Mouse (Mus musculus): Measurements from ENCODE around the gene Aarsd1.
"Not testable (repeated sequence)": the region's sequence is repeated elsewhere in the genome, so short reads cannot be mapped to it uniquely, and the experiment has no call there.

Gene Aarsd1

GRCm38 (mm10) chr11:101417101-101417855 is at the start of gene Aarsd1:
Gene Aarsd1 (minus strand): TSS chr11:101417615.
- DNase-seq (ENCODE audit: low spot score in 2 of 2), result peak; percentile 54 to 88

DNA sequence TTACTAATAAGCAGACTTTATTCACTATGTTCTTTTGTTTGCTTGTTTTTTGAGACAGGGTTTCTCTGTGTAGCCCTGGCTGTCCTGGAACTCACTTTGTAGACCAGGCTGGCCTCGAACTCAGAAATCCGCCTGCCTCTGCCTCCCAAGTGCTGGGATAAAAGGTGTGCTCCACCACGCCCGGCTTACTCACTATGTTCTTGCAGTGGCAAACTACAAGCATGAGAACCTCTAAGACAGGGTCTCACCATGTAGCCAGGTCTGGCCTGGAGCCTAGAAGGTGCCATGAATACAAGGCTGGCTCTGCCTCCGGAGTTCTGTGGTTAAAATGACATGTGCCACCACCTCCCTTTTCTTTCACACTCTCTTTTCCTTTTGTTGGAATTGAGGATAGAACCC is 49.1 kb upstream of the Aarsd1 start:
- not testable (repeated sequence) for DNase-seq (ENCODE audit: low spot score in 2 of 2)

GRCm38 (mm10) chr11:101465869-101466551 is 48.6 kb upstream of the Aarsd1 start, which contains the start of gene Vat1:
Gene Vat1 (minus strand): TSS chr11:101466230.
- peak in 1 of 2 experiments; percentile 46 for DNase-seq (ENCODE audit: low spot score in 2 of 2)

DNA sequence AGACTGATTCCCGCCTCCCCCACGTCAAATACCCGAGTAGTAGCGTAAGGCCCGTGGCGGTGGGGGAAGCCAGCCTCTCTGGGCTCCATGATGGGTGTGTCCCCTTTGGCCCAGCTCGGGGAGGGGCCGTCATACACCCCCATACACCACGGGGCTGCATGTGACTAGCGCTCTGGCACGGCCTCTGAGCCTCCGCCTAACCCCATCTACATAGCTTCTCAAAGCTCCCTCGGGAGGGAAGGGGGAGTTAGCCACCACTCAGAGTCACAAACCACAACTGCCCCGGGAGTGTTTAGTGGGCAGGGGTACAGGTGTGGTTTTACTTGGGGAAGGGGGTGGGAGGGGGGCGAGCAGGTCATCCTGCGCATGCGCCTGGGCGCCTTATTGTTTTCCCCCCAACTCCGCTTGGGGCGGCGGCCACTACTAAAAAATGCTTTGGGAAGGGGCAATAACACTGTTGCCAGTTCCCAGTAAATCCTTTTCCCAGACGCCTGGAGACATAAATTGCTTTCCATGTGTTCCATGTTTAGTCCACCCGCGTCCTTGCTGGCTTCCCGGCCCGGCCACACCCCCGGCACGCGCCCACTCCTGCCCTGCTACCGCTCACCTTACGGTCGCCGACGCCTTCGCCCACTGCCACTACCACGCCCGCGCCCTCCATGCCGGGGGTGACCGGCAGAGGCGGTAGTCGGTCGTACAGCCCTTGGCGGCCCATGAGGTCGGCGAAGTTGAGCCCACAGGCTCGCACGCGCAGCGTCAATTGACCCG is 47.9 kb upstream of the Aarsd1 start:
- peak in 1 of 2 experiments; percentile 42 for DNase-seq (ENCODE audit: low spot score in 2 of 2)

GRCm38 (mm10) chr11:101464211-101465100 is 47.0 kb upstream of the Aarsd1 start, which contains the start of gene Rnd2:
Gene Rnd2 (plus strand): TSS chr11:101464999.
- no peak for DNase-seq (ENCODE audit: low spot score in 2 of 2)

GRCm38 (mm10) chr11:101462583-101463440 is 45.4 kb upstream of the Aarsd1 start:
- DNase-seq (ENCODE audit: low spot score in 2 of 2), result no peak

DNA sequence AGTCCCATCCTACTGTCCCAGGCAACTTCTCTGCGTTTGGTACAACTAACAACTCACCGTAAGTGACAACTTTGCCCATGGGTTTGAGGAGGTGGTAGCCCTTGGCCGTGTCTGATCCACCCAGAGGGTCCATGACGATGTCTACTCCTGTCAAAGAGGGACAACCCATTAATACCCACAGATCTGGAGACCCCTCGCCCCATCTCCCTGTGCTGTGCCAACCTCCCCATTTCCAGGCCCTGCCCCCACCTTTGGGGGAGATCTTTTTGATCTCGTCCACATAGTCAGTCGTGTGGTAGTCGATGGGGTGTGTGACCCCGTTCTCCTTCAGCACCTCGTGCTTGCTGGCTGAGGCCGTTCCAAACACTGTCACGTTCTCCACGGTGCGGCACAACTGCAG is 44.7 kb upstream of the Aarsd1 start:
- DNase-seq (ENCODE audit: low spot score in 2 of 2), result no peak

- DNase-seq (ENCODE audit: low spot score in 2 of 2), result no peak
Measured at GRCm38 (mm10) chr11:101460321-101460720, 42.9 kb upstream of the Aarsd1 start.

GRCm38 (mm10) chr11:101459716-101460115 is 42.3 kb upstream of the Aarsd1 start:
- DNase-seq (ENCODE audit: low spot score in 2 of 2), result no peak

- no peak for DNase-seq (ENCODE audit: low spot score in 2 of 2)
Measured at GRCm38 (mm10) chr11:101458217-101458616, 40.8 kb upstream of the Aarsd1 start.

- no peak for DNase-seq (ENCODE audit: low spot score in 2 of 2)
Measured at GRCm38 (mm10) chr11:101457631-101458030, 40.2 kb upstream of the Aarsd1 start.

GRCm38 (mm10) chr11:101455627-101456026 is 38.2 kb upstream of the Aarsd1 start:
- DNase-seq (ENCODE audit: low spot score in 2 of 2), result no peak

DNA sequence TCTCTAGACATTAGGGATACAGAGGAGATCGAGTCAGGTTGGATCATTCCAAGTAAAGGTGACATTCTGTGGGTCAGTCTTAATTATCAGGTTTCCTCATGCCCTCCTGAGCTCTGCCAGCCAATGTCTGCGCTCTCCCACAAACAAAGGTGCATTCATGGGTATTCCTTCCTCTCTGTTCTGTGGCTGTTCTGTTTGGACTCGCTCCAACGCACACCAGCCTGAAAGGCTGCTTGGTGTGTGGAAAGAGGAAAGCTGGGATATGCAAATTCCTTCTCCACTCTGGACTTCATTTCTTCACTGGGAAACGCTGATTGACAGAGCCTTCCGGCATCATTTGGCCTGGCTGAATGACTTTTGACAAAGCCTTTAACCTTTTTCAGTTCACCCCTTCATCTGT is 37.3 kb upstream of the Aarsd1 start:
- DNase-seq (ENCODE audit: low spot score in 2 of 2), result no peak

- no peak for DNase-seq (ENCODE audit: low spot score in 2 of 2)
Measured at GRCm38 (mm10) chr11:101452093-101452774, 34.8 kb upstream of the Aarsd1 start.

DNA sequence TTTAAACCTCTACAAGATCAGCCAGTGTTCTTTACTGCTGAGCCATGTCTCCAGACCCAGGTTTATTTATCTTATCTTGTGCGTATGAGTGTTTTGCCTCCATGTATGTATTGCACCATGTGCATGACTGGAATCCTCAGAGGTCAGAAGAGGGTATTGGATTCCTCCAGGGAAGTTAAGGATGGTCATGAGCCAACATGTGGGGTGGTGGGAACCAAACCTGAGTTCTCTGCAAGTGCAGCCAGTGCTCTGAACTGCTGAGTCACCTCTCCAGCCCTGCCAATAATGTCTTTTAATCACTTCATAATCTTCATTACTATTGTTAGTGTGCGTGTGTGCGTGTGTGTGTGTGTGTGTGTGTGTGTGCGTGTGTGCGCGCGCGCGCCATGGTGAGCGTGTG is 34.1 kb upstream of the Aarsd1 start:
- DNase-seq (ENCODE audit: low spot score in 2 of 2), result no peak

DNA sequence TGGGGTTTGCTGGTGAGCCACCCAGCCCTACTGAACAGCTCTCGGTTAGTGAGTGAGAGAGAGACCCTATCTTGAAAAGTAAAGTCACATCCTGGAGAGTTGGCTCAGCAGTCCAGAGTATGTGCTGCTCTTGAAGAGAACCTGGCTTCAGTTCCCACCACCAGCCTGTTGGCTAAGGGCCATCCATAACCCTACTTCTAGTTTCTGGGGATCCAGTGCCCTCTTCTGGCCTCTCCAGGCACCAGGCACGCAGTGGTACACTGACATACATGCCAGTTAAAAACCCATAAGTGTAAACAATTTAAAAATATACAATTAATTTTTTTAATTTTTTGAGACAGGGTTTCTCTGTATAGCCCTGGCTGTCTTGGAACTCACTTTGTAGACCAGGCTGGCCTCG is 33.0 kb upstream of the Aarsd1 start:
- DNase-seq (ENCODE audit: low spot score in 2 of 2), result no peak

- not testable (repeated sequence) for DNase-seq (ENCODE audit: low spot score in 2 of 2)
Measured at GRCm38 (mm10) chr11:101449596-101449995, 32.2 kb upstream of the Aarsd1 start.

DNA sequence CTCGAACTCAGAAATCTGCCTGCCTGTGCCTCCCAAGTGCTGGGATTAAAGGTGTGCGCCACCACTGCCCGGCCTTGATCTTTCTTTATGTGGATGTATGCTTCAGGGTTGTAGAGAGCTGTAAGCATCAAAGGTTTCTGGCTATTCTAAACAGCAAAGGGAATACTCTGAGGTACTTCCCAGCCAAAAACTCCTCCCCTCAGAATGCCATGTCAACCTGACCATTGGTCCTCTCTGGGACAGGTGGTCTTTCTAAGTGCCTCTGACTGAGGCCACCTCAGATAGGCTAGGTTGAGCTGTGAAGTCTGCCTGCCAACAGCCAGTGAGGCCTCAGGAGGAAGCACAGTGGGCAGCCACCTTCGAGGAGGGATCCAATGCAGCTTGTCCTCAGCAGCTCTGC is 31.5 kb upstream of the Aarsd1 start:
- no peak for DNase-seq (ENCODE audit: low spot score in 2 of 2)

DNA sequence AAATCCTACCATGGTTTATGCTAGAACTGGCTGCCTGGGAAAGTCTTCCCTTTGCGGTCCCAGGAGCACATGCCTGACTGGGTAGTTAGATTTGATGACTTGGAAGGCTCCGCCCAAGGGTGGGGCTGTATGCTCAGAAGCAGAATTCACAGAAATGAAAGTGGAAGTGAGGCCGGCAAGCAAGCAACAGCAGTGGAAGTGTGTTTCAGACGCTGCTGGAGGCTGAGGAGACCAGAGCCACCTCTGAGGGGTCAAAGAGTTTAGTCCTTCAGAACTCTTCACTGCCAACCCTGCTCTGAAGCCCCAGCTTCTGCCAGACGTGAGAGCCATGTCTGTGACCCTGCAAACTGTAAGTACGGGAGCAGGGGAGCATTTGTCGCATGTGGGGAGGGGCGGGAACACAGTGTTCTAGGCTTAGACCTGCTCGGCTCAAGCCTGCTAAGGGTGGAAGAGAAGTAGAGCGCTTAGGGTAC is 30.9 kb upstream of the Aarsd1 start, which contains the start of gene Ifi35:
TSS of gene Ifi35 (plus strand) at position 134 of the 473 bp plus-strand sequence.
- no peak for DNase-seq (ENCODE audit: low spot score in 2 of 2)
